Mouse (Mus musculus) C2C12 (cell line): ENCODE measurements around the gene Dgkg.

Experiments used
- CTCF ChIP-seq: IDR thresholded peaks from one replicate; pipeline ENCODE4 v1.5.1; 2011; ENCODE audit not compliant: control insufficient read depth, insufficient read depth, insufficient read length
- MAX ChIP-seq: IDR thresholded peaks from one replicate; pipeline ENCODE4 v1.6.1; 2011; ENCODE audit warnings: mild to moderate bottlenecking, control low read depth
- MYOD1 ChIP-seq: IDR thresholded peaks from one replicate; pipeline ENCODE4 v1.6.1; 2011; ENCODE audit warnings: low read depth; ENCODE audit not compliant: control insufficient read depth, insufficient read length
- MYOG ChIP-seq: IDR thresholded peaks from one replicate; pipeline ENCODE4 v1.6.1; 2011; ENCODE audit not compliant: control insufficient read depth, insufficient read length; ENCODE audit errors: extremely low read depth
- USF1 ChIP-seq: IDR thresholded peaks from one replicate; pipeline ENCODE4 v1.6.1; 2011; ENCODE audit warnings: low read depth, mild to moderate bottlenecking, control low read depth, moderate library complexity

GRCm38 (mm10) chr16:22586151-22586836 is 70.7 kb downstream of the Dgkg start:
- no peak for TF ChIP-seq USF1
- no peak for TF ChIP-seq CTCF
- TF ChIP-seq MAX: no peak
- TF ChIP-seq MYOD1: no peak
- TF ChIP-seq MYOG: no peak
